Mouse (Mus musculus) frontal cortex, postnatal 10 days (tissue): Measurements from ENCODE around the gene Kif1a.

Experiments
- DNase-seq, 2 experiments: peaks; one replicate each; pipeline ENCODE4 v3.0.0; 2022; ENCODE audit warnings: low spot score in 2 of 2, mixed read lengths in 1 of 2

The Kif1a gene

DNA sequence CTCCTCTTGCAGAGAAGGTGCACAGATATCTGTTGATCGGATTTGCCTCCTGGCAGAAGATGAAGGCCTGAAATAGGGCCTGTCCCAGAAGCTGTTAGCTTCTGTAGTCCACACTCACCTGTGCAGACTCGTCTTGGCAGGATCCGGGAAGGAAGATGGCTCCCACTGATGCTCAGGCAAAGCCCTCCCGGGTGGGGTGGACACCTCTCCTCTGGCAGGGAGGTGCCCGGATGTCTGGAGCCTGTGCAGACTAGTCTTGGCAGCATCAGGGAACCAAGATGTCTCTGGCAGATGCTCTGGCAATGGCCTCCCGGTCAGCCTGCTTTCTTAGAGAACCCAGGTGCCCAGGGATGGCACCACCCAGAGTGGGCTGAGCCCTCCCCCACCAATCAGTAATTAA is 131.0 kb downstream of the Kif1a start:
- peak in 1 of 2 experiments; percentile 2 for DNase-seq
